Mouse (Mus musculus) hindbrain, embryonic 13.5 days (tissue): Measurements from ENCODE around the gene Marc2. TPM values are rescaled to one million over a fixed set of nuclear protein-coding genes. Genes with fewer than 3 reads are reported as not detected.
A peak's percentile ranks its signal among the peaks of the same experiment; 100 is the strongest.

Experiments
- ATAC-seq: fragments of 200-750 bp; cut with Nextera tagmentation; 2 replicates; pipeline ENCODE4 v1.8.0; 2017; ENCODE audit warnings: moderate TSS enrichment; ENCODE audit not compliant: low FRiP score
- H3K27ac ChIP-seq: fragments of 300-500 bp; sonication (generic); 2 replicates; pipeline ENCODE4 v1.5.1; 2015; ENCODE audit warnings: inconsistent platforms, mild to moderate bottlenecking, moderate library complexity
- H3K27me3 ChIP-seq: fragments of 300-500 bp; sonication (generic); 2 replicates; pipeline ENCODE4 v1.6.1; 2015; ENCODE audit warnings: mild to moderate bottlenecking, inconsistent platforms
- H3K36me3 ChIP-seq: fragments of 300-500 bp; sonication (generic); 2 replicates; pipeline ENCODE4 v1.6.1; 2015; ENCODE audit warnings: mild to moderate bottlenecking, inconsistent platforms
- H3K4me1 ChIP-seq: fragments of 300-500 bp; sonication (generic); replicated peaks from 2 replicates; pipeline ENCODE4 v1.6.1; 2015; ENCODE audit warnings: inconsistent platforms
- H3K4me2 ChIP-seq: fragments of 300-500 bp; sonication (generic); 2 replicates; pipeline ENCODE4 v1.6.1; 2015; ENCODE audit warnings: inconsistent platforms, mild to moderate bottlenecking, moderate library complexity
- H3K4me3 ChIP-seq: fragments of 300-500 bp; sonication (generic); 2 replicates; pipeline ENCODE4 v1.5.1; 2015; ENCODE audit warnings: mild to moderate bottlenecking, inconsistent platforms
- H3K9ac ChIP-seq: fragments of 300-500 bp; sonication (generic); 2 replicates; pipeline ENCODE4 v1.6.1; 2015; ENCODE audit warnings: mild to moderate bottlenecking, inconsistent platforms
- H3K9me3 ChIP-seq: fragments of 300-500 bp; sonication (generic); 2 replicates; pipeline ENCODE4 v1.6.1; 2016; ENCODE audit warnings: inconsistent platforms
- WGBS: fragments of 180-500 bp; shearing (Covaris S2); methylation state at CpG from one replicate; pipeline ENCODE4 v1.1.7; 2015; 5-methylcytosine and 5-hydroxymethylcytosine counted together
- polyA plus RNA-seq: library from polyadenylated mRNA; unstranded; fragments of >200 nt; fragmentation: Nextera tagmentation; extraction: Ambion mirVana; gene quantifications from 2 replicates; pipeline ENCODE4 v1.2.1, GENCODE M21; 2015

The Marc2 gene
- polyA plus RNA-seq, 1 experiment from 2014 or later, result 119 TPM

- peak; percentile 95 for ATAC-seq
- Histone ChIP-seq H3K4me1 (peaks cover 14% of the 10 kb centered on the region), H3K36me3 (no peaks in the 10 kb centered on the region), H3K27me3 (peaks cover 37% of the 10 kb centered on the region), H3K27ac (peak overlapping the region; percentile 61; the same call in 1 of the 2 replicates), H3K9ac (0 out of 2 replicates have a peak overlapping the region, but pooled peaks have one; percentile 30), H3K4me3 (peak overlapping the region; percentile 14; the same call in 1 of the 2 replicates), H3K9me3 (no peaks in the 10 kb centered on the region), H3K4me2 (peak overlapping the region; percentile 46)
- WGBS, result 21% methylated on average over 31 of the region's 31 CpGs
Measured at GRCm38 (mm10) chr1:184851741-184852618, 5.7 kb upstream of the Marc2 start.

- no peak overlapping the region for H3K9ac ChIP-seq
- WGBS, result 54% methylated on average over 7 of the region's 7 CpGs
- no peak overlapping the region for H3K4me3 ChIP-seq
- H3K36me3 ChIP-seq, result no peaks in the 10 kb centered on the region
- no peaks in the 10 kb centered on the region for H3K9me3 ChIP-seq
- H3K27me3 ChIP-seq, result peaks cover 44% of the 10 kb centered on the region
- H3K4me2 ChIP-seq, result no peak overlapping the region
- peaks cover 22% of the 10 kb centered on the region for H3K4me1 ChIP-seq
- no peak overlapping the region for H3K27ac ChIP-seq
- no peak for ATAC-seq
Measured at GRCm38 (mm10) chr1:184851166-184851565, 4.9 kb upstream of the Marc2 start.

- WGBS, result 53% methylated on average over 3 of the region's 3 CpGs
- H3K4me2 ChIP-seq, result no peak overlapping the region; the same call in 1 of the 2 replicates
- no peaks in the 10 kb centered on the region for H3K9me3 ChIP-seq
- peaks cover 36% of the 10 kb centered on the region for H3K4me1 ChIP-seq
- ATAC-seq, result no peak
- H3K27me3 ChIP-seq, result peaks cover 56% of the 10 kb centered on the region
- H3K9ac ChIP-seq, result no peak overlapping the region
- H3K36me3 ChIP-seq, result no peaks in the 10 kb centered on the region
- no peak overlapping the region for H3K27ac ChIP-seq
- H3K4me3 ChIP-seq, result no peak overlapping the region
Measured at GRCm38 (mm10) chr1:184846973-184847372, 722 bp upstream of the Marc2 start.

- ATAC-seq, result peak; percentile 95
- H3K9me3 ChIP-seq, result no peaks in the 10 kb centered on the region
- H3K4me3 ChIP-seq, result peak overlapping the region; percentile 84
- H3K4me2 ChIP-seq, result peak overlapping the region; percentile 88
- H3K27ac ChIP-seq, result peak overlapping the region; percentile 53; the same call in 1 of the 2 replicates
- no peaks in the 10 kb centered on the region; the same call in 1 of the 2 replicates for H3K36me3 ChIP-seq
- peaks cover 35% of the 10 kb centered on the region for H3K4me1 ChIP-seq
- peaks cover 47% of the 10 kb centered on the region for H3K27me3 ChIP-seq
- peak overlapping the region; percentile 90 for H3K9ac ChIP-seq
- under 1% methylated on average over 66 of the region's 67 CpGs for WGBS
Measured at GRCm38 (mm10) chr1:184845111-184846071, 860 bp downstream of the Marc2 start.

GRCm38 (mm10) chr1:184844326-184845066 lies 1.8 kb downstream of the Marc2 start:
- H3K4me3 ChIP-seq, result peak overlapping the region; percentile 84
- ATAC-seq, result no peak
- H3K36me3 ChIP-seq, result peaks cover 4% of the 10 kb centered on the region; the same call in 1 of the 2 replicates
- H3K4me1 ChIP-seq, result peaks cover 35% of the 10 kb centered on the region
- H3K27ac ChIP-seq, result no peak overlapping the region
- 19% methylated on average over 15 of the region's 15 CpGs for WGBS
- H3K9me3 ChIP-seq, result no peaks in the 10 kb centered on the region
- H3K4me2 ChIP-seq, result peak overlapping the region; percentile 88
- H3K27me3 ChIP-seq, result peaks cover 42% of the 10 kb centered on the region
- H3K9ac ChIP-seq, result peak overlapping the region; percentile 90

GRCm38 (mm10) chr1:184837649-184838048 lies 8.6 kb downstream of the Marc2 start:
- Histone ChIP-seq H3K27ac (no peak overlapping the region), H3K9ac (no peak overlapping the region), H3K27me3 (no peaks in the 10 kb centered on the region), H3K9me3 (no peaks in the 10 kb centered on the region), H3K36me3 (peaks cover 28% of the 10 kb centered on the region), H3K4me3 (no peak overlapping the region), H3K4me2 (no peak overlapping the region), H3K4me1 (peaks cover 9% of the 10 kb centered on the region; the same call in 1 of the 2 replicates)
- no peak for ATAC-seq
- WGBS, result 88% methylated on average over 4 of the region's 4 CpGs

- Histone ChIP-seq H3K36me3 (peaks cover 41% of the 10 kb centered on the region), H3K9me3 (no peaks in the 10 kb centered on the region), H3K4me1 (no peaks in the 10 kb centered on the region), H3K9ac (no peak overlapping the region), H3K4me3 (no peak overlapping the region), H3K4me2 (no peak overlapping the region), H3K27me3 (no peaks in the 10 kb centered on the region), H3K27ac (no peak overlapping the region)
- WGBS, result 77% methylated on average over 5 of the region's 5 CpGs
- no peak for ATAC-seq
Measured at GRCm38 (mm10) chr1:184836350-184836749, 9.9 kb downstream of the Marc2 start.

GRCm38 (mm10) chr1:184833499-184833898 lies 12.8 kb downstream of the Marc2 start:
- no peak overlapping the region for H3K27ac ChIP-seq
- no peaks in the 10 kb centered on the region for H3K27me3 ChIP-seq
- H3K4me3 ChIP-seq, result no peak overlapping the region
- H3K9ac ChIP-seq, result no peak overlapping the region
- H3K36me3 ChIP-seq, result peaks cover 55% of the 10 kb centered on the region
- H3K4me1 ChIP-seq, result no peaks in the 10 kb centered on the region
- ATAC-seq, result no peak
- no peaks in the 10 kb centered on the region for H3K9me3 ChIP-seq
- H3K4me2 ChIP-seq, result no peak overlapping the region
- 94% methylated on average over 7 of the region's 7 CpGs for WGBS

GRCm38 (mm10) chr1:184832211-184832610 lies 14.0 kb downstream of the Marc2 start:
- H3K27me3 ChIP-seq, result no peaks in the 10 kb centered on the region
- no peak overlapping the region for H3K4me2 ChIP-seq
- no peak for ATAC-seq
- no peak overlapping the region for H3K9ac ChIP-seq
- H3K36me3 ChIP-seq, result peaks cover 57% of the 10 kb centered on the region
- H3K9me3 ChIP-seq, result no peaks in the 10 kb centered on the region
- H3K4me1 ChIP-seq, result peaks cover 5% of the 10 kb centered on the region
- no peak overlapping the region for H3K4me3 ChIP-seq
- no peak overlapping the region for H3K27ac ChIP-seq
- 84% methylated on average over 10 of the region's 10 CpGs for WGBS

- no peak overlapping the region for H3K4me2 ChIP-seq
Measured at GRCm38 (mm10) chr1:184829897-184830296, 16.4 kb downstream of the Marc2 start.

GRCm38 (mm10) chr1:184827175-184827701 lies 19.0 kb downstream of the Marc2 start:
- no peaks in the 10 kb centered on the region for H3K9me3 ChIP-seq
- peak overlapping the region; percentile 45 for H3K4me2 ChIP-seq
- H3K27me3 ChIP-seq, result 0 out of 2 replicates have a peak, but pooled peaks cover 4% of the 10 kb centered on the region
- peaks cover 30% of the 10 kb centered on the region for H3K4me1 ChIP-seq
- ATAC-seq, result no peak
- peak overlapping the region; percentile 46 for H3K9ac ChIP-seq
- H3K36me3 ChIP-seq, result peaks cover 29% of the 10 kb centered on the region
- peak overlapping the region; percentile 48 for H3K27ac ChIP-seq
- 28% methylated on average over 23 of the region's 23 CpGs for WGBS
- H3K4me3 ChIP-seq, result peak overlapping the region; percentile 21

More at GRCm38 (mm10) chr1:184829897-184830296, 16.4 kb downstream of the Marc2 start:
- H3K4me1 ChIP-seq, result peaks cover 11% of the 10 kb centered on the region
- H3K27ac ChIP-seq, result no peak overlapping the region
- H3K27me3 ChIP-seq, result no peaks in the 10 kb centered on the region
- no peak overlapping the region for H3K4me3 ChIP-seq
- no peaks in the 10 kb centered on the region for H3K9me3 ChIP-seq
- no peak for ATAC-seq
- H3K36me3 ChIP-seq, result peaks cover 46% of the 10 kb centered on the region
- H3K9ac ChIP-seq, result no peak overlapping the region
- 90% methylated on average over 8 of the region's 8 CpGs for WGBS
